Comparison of ENCODE assay signal across 10 mouse cellular contexts in the genomic region with DNA sequence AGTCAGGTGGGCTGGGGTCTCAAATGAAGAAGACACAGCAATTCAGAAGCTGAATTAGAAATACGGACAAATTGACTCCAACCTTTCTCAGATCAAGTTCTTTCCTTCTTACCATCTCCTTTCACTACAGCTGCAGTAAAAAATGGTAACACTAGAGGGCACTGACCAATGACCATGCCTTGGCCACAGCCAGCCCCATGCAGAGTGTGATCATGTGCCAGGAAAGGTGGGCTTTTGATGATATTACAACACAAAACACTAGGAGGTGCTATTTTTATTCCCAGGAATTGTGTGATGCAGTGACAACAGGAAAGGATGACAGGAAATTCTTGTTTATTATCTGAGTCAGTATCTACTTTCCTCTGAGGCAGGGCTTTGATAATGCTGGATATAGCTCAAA. TPM values are rescaled to one million over a fixed set of nuclear protein-coding genes. Genes with fewer than 3 reads are reported as not detected.
DNase-seq lines count a peak whose midpoint lies in the region; ATAC-seq and TF ChIP-seq lines count a peak whose summit lies in the region.
"Had no signal": no experiment of that assay in that cellular context is flagged by ENCODE, and none has a peak within 500 bp of the region (broad histone marks: within the 10 kb centered on the region; RNA-seq: fewer than 3 reads in every experiment).

No protein-coding gene starts in this region.

- H3K27ac ChIP-seq in hindbrain, embryonic 11.5 days (ENCODE audit: low read depth, low read length), result no peak overlapping the region
- no peak overlapping the region for H3K27ac ChIP-seq in hindbrain, embryonic 13.5 days
- no peak overlapping the region for H3K27ac ChIP-seq in cortical plate, adult 2 months (ENCODE audit: insufficient read depth, low read length)
- no peak overlapping the region for H3K27ac ChIP-seq in liver, embryonic 13.5 days
- H3K27ac ChIP-seq in stomach, postnatal 0 days (replicated peaks), result no peak overlapping the region
- H3K27ac ChIP-seq: limb, embryonic 15.5 days; stomach, embryonic 15.5 days had no signal

- TF ChIP-seq POLR2A in cortical plate, adult 2 months (IDR thresholded peaks at IDR 0.05; ENCODE audit: extremely low read depth, insufficient read depth, low read length), result no peak

- no peaks in the 10 kb centered on the region for H3K9me3 ChIP-seq in hindbrain, embryonic 11.5 days (ENCODE audit: control insufficient read depth, low read length)
- no peaks in the 10 kb centered on the region for H3K9me3 ChIP-seq in hindbrain, embryonic 13.5 days
- H3K9me3 ChIP-seq in liver, embryonic 13.5 days (replicated peaks), result no peaks in the 10 kb centered on the region
- no peaks in the 10 kb centered on the region for H3K9me3 ChIP-seq in stomach, postnatal 0 days (ENCODE audit: control insufficient read depth, low read length)
- H3K9me3 ChIP-seq: limb, embryonic 15.5 days; stomach, embryonic 15.5 days had no signal

- WGBS in hindbrain, embryonic 11.5 days, result 64% methylated on average over 1 of the region's 1 CpGs
- WGBS in hindbrain, embryonic 13.5 days, result 65% methylated on average over 1 of the region's 1 CpGs
- 46% methylated on average over 1 of the region's 1 CpGs for WGBS in liver, embryonic 13.5 days (ENCODE audit: insufficient replicate concordance)
- WGBS in stomach, postnatal 0 days, result 49% methylated on average over 1 of the region's 1 CpGs

- TF ChIP-seq CTCF in cortical plate, adult 2 months (IDR thresholded peaks at IDR 0.05; ENCODE audit: extremely low read depth, insufficient read depth, low read length), result 0 out of 2 replicates have a peak, but pooled peaks have one; percentile 3
- peak; percentile 67 for TF ChIP-seq CTCF in stomach, postnatal 0 days (IDR thresholded peaks at IDR 0.05; ENCODE audit: low read depth)

- no peak overlapping the region for H3K9ac ChIP-seq in hindbrain, embryonic 11.5 days (ENCODE audit: low read depth, low read length)
- no peak overlapping the region for H3K9ac ChIP-seq in hindbrain, embryonic 13.5 days
- no peak overlapping the region for H3K9ac ChIP-seq in liver, embryonic 13.5 days
- no peak overlapping the region for H3K9ac ChIP-seq in stomach, postnatal 0 days (ENCODE audit: low read length)
- H3K9ac ChIP-seq: limb, embryonic 15.5 days; stomach, embryonic 15.5 days had no signal

- H3K27me3 ChIP-seq in hindbrain, embryonic 11.5 days (ENCODE audit: control insufficient read depth, insufficient read depth, low read length), result no peaks in the 10 kb centered on the region
- H3K27me3 ChIP-seq in hindbrain, embryonic 13.5 days, result no peaks in the 10 kb centered on the region
- 0 out of 2 replicates have a peak, but pooled peaks cover 4% of the 10 kb centered on the region for H3K27me3 ChIP-seq in liver, embryonic 13.5 days
- no peaks in the 10 kb centered on the region for H3K27me3 ChIP-seq in stomach, postnatal 0 days (ENCODE audit: control insufficient read depth, insufficient read depth, low read length)
- H3K27me3 ChIP-seq: limb, embryonic 15.5 days; stomach, embryonic 15.5 days had no signal

- TF ChIP-seq EP300 in stomach, postnatal 0 days (optimal IDR thresholded peaks at IDR 0.05), result no peak

- no peak for ATAC-seq in hindbrain, embryonic 11.5 days (ENCODE audit: low FRiP score)
- ATAC-seq in hindbrain, embryonic 13.5 days (ENCODE audit: low FRiP score), result no peak
- ATAC-seq in liver, embryonic 13.5 days (ENCODE audit: low read depth), result peak; percentile 61; the same call in 1 of the 2 replicates
- no peak for ATAC-seq in stomach, postnatal 0 days (ENCODE audit: low FRiP score, low TSS enrichment)

- H3K4me2 ChIP-seq in hindbrain, embryonic 11.5 days (replicated peaks; ENCODE audit: low read depth, low read length), result no peak overlapping the region
- H3K4me2 ChIP-seq in hindbrain, embryonic 13.5 days, result no peak overlapping the region
- no peak overlapping the region for H3K4me2 ChIP-seq in liver, embryonic 13.5 days
- no peak overlapping the region for H3K4me2 ChIP-seq in stomach, postnatal 0 days (replicated peaks; ENCODE audit: low read depth)
- H3K4me2 ChIP-seq: limb, embryonic 15.5 days; stomach, embryonic 15.5 days had no signal

- no peaks in the 10 kb centered on the region for H3K36me3 ChIP-seq in hindbrain, embryonic 11.5 days (ENCODE audit: control insufficient read depth, insufficient read depth, low read length)
- H3K36me3 ChIP-seq in hindbrain, embryonic 13.5 days, result no peaks in the 10 kb centered on the region
- H3K36me3 ChIP-seq in liver, embryonic 13.5 days, result no peaks in the 10 kb centered on the region
- no peaks in the 10 kb centered on the region for H3K36me3 ChIP-seq in stomach, postnatal 0 days (ENCODE audit: control insufficient read depth, insufficient read depth, low read length)
- H3K36me3 ChIP-seq: limb, embryonic 15.5 days; stomach, embryonic 15.5 days had no signal

- no peak overlapping the region for H3K4me3 ChIP-seq in hindbrain, embryonic 11.5 days (ENCODE audit: low read depth, low read length)
- H3K4me3 ChIP-seq in hindbrain, embryonic 13.5 days, result no peak overlapping the region
- H3K4me3 ChIP-seq in cortical plate, adult 2 months (ENCODE audit: insufficient read depth, low read length), result no peak overlapping the region
- H3K4me3 ChIP-seq in liver, embryonic 13.5 days (replicated peaks), result no peak overlapping the region
- H3K4me3 ChIP-seq in stomach, postnatal 0 days (ENCODE audit: low read depth, low read length), result no peak overlapping the region
- H3K4me3 ChIP-seq: limb, embryonic 15.5 days; stomach, embryonic 15.5 days had no signal

- peak; percentile 35 for DNase-seq in hindbrain, embryonic 11.5 days (ENCODE audit: low spot score)
- peak; percentile 53 for DNase-seq in CD4-positive, CD25-positive, alpha-beta regulatory T cell, adult 2 months (ENCODE audit: low read depth, low spot score)
- no peak for DNase-seq in liver, embryonic 13.5 days
- no peak for DNase-seq in stomach, postnatal 0 days (ENCODE audit: low spot score)
- no peak for DNase-seq in T-cell, adult 2 months (ENCODE audit: low spot score)
- no peak for DNase-seq in thymus, postnatal 4 days

- no peaks in the 10 kb centered on the region for H3K4me1 ChIP-seq in hindbrain, embryonic 11.5 days (replicated peaks; ENCODE audit: control insufficient read depth, insufficient read depth, low read length)
- H3K4me1 ChIP-seq in hindbrain, embryonic 13.5 days (replicated peaks), result peaks cover 3% of the 10 kb centered on the region; the same call in 1 of the 2 replicates
- H3K4me1 ChIP-seq in cortical plate, adult 2 months (ENCODE audit: control insufficient read depth, insufficient read depth, low read length), result no peaks in the 10 kb centered on the region
- peaks cover 18% of the 10 kb centered on the region for H3K4me1 ChIP-seq in liver, embryonic 13.5 days (replicated peaks)
- no peaks in the 10 kb centered on the region for H3K4me1 ChIP-seq in stomach, postnatal 0 days (replicated peaks; ENCODE audit: control insufficient read depth, insufficient read depth)
- H3K4me1 ChIP-seq: limb, embryonic 15.5 days; stomach, embryonic 15.5 days had no signal

RNA-seq across cellular contexts. Expression of gene Ccr3, which starts 11.6 kb away (rescaled TPM):
- polyA plus RNA-seq in hindbrain, embryonic 11.5 days (2014; fragmentation: Nextera tagmentation; extraction: Ambion mirVana), result 0.14 TPM in 1 of 2 replicates, not detected in the other
- 0.05 TPM in 1 of 2 replicates, not detected in the other for polyA plus RNA-seq in hindbrain, embryonic 13.5 days (2015; fragmentation: Nextera tagmentation; extraction: Ambion mirVana)
- polyA plus RNA-seq in cortical plate, adult 2 months (2012; rRNA removed), result 0.06 and 0.13 TPM in 2 replicates
- 0.10 and 0.12 TPM in 2 replicates for polyA plus RNA-seq in liver, embryonic 13.5 days (2015; fragmentation: Nextera tagmentation; extraction: Ambion mirVana)
- 0.02 and 0.04 TPM in 2 replicates for polyA plus RNA-seq in stomach, postnatal 0 days (2015; fragmentation: Nextera tagmentation; extraction: Ambion mirVana)
- polyA plus RNA-seq: limb, embryonic 15.5 days had no signal

RNA-seq across cellular contexts. Expression of gene Ccr1l1, which starts 55.1 kb away (rescaled TPM):
- not detected in 2 replicates for polyA plus RNA-seq in hindbrain, embryonic 11.5 days (2014; fragmentation: Nextera tagmentation; extraction: Ambion mirVana)
- polyA plus RNA-seq in hindbrain, embryonic 13.5 days (2015; fragmentation: Nextera tagmentation; extraction: Ambion mirVana), result not detected in 2 replicates
- 0.10 and 0.13 TPM in 2 replicates for polyA plus RNA-seq in cortical plate, adult 2 months (2012; rRNA removed)
- polyA plus RNA-seq in liver, embryonic 13.5 days (2015; fragmentation: Nextera tagmentation; extraction: Ambion mirVana), result not detected in 2 replicates
- not detected in 2 replicates for polyA plus RNA-seq in stomach, postnatal 0 days (2015; fragmentation: Nextera tagmentation; extraction: Ambion mirVana)
- polyA plus RNA-seq: limb, embryonic 15.5 days; stomach, embryonic 15.5 days had no signal

Comparison
In these comparisons a context has a peak if more than half of its experiments do, and no peak if none do; other contexts are left out.
1. DNase-seq: peak in hindbrain, embryonic 11.5 days (single experiment) and CD4-positive, CD25-positive, alpha-beta regulatory T cell, adult 2 months (single experiment); none in liver, embryonic 13.5 days (single experiment), stomach, postnatal 0 days (single experiment), T-cell, adult 2 months (single experiment) and thymus, postnatal 4 days (single experiment).